Mouse (Mus musculus) heart, adult 18-20 months (tissue): ENCODE measurements around the gene Pcdh11x. TPM values are rescaled to one million over a fixed set of nuclear protein-coding genes. Genes with fewer than 3 reads are reported as not detected.
A peak's percentile ranks its signal among the peaks of the same experiment; 100 is the strongest.
"Not testable (repeated sequence)": the region's sequence is repeated elsewhere in the genome, so short reads cannot be mapped to it uniquely, and the experiment has no call there.

ENCODE experiments used
- DNase-seq, 2 experiments: peaks; one replicate each; pipeline ENCODE4 v3.0.0; 2021 to 2022; ENCODE audit warnings: mixed read lengths in 1 of 2
- long read RNA-seq, 2 experiments: library from polyadenylated mRNA; stranded (forward); transcript quantifications; one replicate each; pipeline ENCODE4 v2.0.0; 2021
- total RNA-seq, 2 experiments: library from RNA; stranded (reverse); gene quantifications; 2 replicates each; pipeline ENCODE4 v1.2.3; 2021

Pcdh11x gene
- under 1 TPM in 1 of 2 experiments, not detected in 1; 0.08 TPM for total RNA-seq
- long read RNA-seq, experiment 1: 0 reads
- long read RNA-seq, experiment 2: 0 reads

GRCm38 (mm10) chrX:120290011-120290899 is at the start of gene Pcdh11x:
Gene Pcdh11x, plus strand, starts transcription at chrX:120290259.
- no peak for DNase-seq

DNA sequence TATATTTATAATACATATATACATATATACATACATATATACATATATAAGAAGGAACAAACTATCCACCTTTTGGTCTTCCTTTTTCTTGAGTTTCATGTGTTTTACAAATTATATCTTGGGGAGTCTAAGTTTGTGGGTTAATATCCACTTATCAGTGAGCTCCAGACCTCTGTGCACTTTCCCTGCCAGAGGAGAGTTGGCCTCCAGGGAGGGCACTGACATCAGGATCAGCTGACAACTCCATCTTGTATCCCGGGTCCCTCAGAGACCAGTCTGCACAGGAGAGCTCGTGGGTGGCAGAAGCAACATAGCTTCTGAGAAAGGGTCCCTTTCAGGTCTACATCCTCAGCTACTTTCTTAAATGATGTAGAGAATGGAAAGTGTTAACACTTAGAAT is 30.0 kb upstream of the Pcdh11x start:
- DNase-seq: no peak

- no peak for DNase-seq
These were observed 4.5 kb upstream of the Pcdh11x start for GRCm38 (mm10) chrX:120285522-120285921.

- DNase-seq: no peak
These were observed 2.6 kb upstream of the Pcdh11x start for GRCm38 (mm10) chrX:120287502-120287901.

DNA sequence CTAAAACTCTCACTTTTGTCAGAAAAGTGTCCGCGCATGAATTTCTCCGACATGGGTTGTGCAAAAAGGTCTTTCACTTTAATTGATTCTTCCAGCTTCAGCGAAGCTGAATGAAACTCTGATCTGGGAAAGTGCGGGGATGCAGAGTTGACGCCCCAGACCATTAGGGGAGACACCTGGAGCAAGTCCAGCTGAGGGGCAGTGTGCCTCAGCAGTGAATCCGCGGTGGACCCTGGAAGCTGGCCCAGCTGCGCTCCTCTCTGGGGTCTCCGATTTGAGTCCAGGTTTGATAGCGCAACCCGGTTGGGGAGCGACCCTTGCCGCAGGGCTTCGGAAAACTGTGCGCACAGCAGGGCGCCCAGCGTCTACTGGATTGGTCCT is 831 bp downstream of the Pcdh11x start:
- DNase-seq: no peak

GRCm38 (mm10) chrX:120291696-120292095 is 1.6 kb downstream of the Pcdh11x start:
- no peak for DNase-seq

DNA sequence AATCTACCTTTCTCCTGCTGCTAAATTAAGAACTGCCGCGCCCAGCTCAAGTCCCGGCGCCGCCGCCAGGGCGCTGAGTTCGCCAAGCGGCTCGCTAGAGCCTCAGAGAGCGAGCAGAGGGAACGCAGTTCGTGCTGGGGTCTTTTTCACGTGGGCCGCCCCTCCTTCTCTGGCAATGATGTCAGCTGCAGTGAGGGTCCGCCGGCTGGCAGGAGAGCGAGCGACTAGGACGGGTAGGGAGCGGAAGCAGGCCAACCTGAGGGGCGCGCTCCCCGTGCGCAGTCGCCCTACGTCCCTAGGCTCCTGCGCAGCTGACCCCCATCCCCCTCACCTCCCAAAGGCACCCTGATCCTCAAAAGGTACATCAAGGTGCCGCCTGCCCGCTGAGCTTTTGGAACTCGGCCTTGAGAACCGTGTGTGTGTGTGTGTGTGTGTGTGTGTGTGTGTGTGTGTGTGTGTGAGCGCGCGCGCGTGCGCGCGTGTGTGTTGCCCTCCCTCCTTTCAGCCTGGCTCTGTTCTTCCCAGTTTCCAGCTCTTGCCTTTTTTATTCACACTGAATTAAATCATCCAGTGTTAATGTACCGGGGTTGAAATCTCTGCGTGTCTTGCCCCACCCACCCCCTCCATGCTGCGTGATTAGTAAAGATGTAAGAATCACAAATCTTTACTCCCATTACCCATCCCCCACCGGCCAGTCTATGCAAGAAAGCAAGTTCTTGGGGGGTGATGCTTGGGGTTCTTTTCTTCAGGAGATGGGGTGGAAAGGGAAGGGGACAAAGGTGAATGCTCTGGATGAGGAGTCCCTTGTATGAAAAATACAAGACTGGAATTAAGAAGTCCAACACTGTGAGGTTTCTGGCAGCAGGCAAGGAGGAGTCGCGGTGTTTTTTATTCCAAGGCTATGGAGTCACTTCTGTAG is 3.0 kb downstream of the Pcdh11x start:
- DNase-seq: peak in 1 of 2 experiments; percentile 6

GRCm38 (mm10) chrX:120301469-120302175 is 11.6 kb downstream of the Pcdh11x start:
- DNase-seq: no peak

DNA sequence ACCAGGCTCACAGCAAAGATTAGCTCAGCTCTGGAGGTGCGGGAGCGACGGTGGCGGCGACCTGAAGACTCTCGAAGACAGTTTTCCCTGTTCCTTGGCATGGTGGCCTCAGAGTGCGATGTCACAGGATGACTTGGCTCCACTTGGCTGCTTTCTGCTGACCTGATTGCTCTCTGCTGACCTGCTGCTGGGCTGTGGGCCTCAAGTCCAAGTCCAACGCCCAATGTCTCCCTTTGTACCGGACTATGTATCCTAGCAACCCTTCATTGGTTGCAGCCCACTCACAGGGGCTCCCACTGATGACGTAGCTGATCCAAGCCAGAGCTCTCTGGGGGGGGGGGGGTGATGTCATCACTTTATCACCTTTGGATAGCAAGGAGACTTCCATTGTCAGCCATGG is 22.9 kb downstream of the Pcdh11x start, which contains the start of gene H2afb3:
Gene H2afb3, minus strand, starts transcription at position 101 of the 400 bp plus-strand sequence.
- DNase-seq: not testable (repeated sequence)

GRCm38 (mm10) chrX:120466225-120466624 is 176.2 kb downstream of the Pcdh11x start:
- no peak for DNase-seq

GRCm38 (mm10) chrX:120486428-120486827 is 196.4 kb downstream of the Pcdh11x start:
- no peak for DNase-seq

- no peak for DNase-seq
These were observed 234.9 kb downstream of the Pcdh11x start for GRCm38 (mm10) chrX:120524986-120525385.

DNA sequence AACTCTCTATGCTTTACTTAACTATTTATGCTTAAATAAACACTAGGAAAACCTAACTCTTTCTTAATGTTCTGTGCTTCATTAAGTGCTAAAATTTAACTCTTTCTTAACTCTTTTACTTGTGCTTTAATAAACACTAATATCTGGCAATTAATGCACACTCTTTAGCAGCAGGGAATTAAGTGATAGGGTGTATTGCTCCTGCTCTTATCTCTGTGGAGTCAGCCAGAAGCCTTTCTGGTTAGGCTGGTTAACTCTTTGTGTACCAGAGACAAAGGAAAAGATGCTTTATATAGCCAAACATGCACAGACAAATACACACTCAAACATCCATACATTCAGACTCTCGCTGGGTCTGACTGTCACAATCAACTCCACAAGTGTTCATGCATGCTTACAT is 309.2 kb downstream of the Pcdh11x start:
- no peak for DNase-seq

DNA sequence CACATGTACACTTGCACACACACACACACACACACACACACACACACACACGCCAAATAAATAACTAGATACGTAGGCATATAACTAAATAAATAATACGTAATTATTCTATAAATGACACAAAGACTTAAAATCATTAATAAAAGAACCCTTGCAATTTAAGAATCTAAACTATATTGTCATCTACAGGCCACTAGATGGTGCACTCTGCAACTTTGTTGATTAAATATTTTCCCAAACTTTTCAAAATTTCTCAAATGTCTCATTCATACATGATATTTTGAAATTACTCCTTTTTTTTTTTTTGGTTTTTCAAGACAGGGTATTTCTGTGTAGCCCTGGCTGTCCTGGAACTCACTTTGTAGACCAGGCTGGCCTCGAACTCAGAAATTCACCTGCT is 328.4 kb downstream of the Pcdh11x start:
- DNase-seq: no peak

- DNase-seq: not testable (repeated sequence)
These were observed 380.2 kb downstream of the Pcdh11x start for GRCm38 (mm10) chrX:120670236-120670635.

DNA sequence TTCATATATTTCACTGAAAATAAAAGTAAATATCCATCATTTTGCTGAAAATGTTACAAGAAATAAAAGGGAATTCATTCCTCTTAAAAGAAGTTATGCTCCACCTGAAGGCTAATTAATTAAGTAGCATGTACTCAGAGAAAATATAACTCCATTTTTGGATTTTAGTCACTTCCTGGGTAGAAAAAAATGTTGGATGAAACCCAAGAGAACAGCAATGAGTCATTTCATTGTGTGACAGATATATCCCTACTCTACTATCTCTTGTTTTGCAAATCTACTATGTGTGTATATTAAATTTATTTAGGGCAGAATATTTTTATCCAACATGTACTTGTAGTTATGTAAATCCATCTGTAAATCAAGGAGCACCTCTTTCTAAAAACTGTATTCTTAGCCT is 444.1 kb downstream of the Pcdh11x start:
- DNase-seq: no peak

DNA sequence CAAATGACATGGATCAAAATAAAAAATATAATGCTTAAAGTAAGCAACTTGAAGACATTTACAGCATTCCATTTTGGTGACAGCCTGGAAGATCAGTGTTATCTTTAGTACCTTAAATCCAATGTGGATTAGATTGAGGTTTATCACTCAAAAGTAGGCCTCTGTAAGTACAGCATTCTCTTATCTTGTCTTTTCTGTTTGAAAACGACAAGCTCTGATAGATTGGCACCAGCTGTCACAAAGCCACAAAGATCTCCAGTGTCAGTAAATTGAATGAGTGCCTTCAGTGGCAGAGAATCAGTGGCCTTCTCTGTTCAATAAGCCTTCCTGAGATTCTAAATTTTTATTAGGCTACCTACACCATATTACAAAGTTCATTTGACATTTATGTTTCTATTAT is 445.7 kb downstream of the Pcdh11x start:
- no peak for DNase-seq

- no peak for DNase-seq
These were observed 654.5 kb downstream of the Pcdh11x start for GRCm38 (mm10) chrX:120944556-120944955.
